Mouse (Mus musculus) gastrocnemius, adult 18-20 months (tissue): ENCODE results near the gene Adk. TPM values are rescaled to one million over a fixed set of nuclear protein-coding genes. Genes with fewer than 3 reads are reported as not detected.
"Not testable (repeated sequence)": the region's sequence is repeated elsewhere in the genome, so short reads cannot be mapped to it uniquely, and the experiment has no call there.

Source experiments
- DNase-seq: peaks from one replicate; pipeline ENCODE4 v3.0.0; 2021; ENCODE audit warnings: low spot score
- total RNA-seq, 2 experiments: library from RNA; stranded (reverse); gene quantifications; 2 replicates each; pipeline ENCODE4 v1.2.3; 2021

The Adk gene
- total RNA-seq, 2 experiments from 2014 or later: 106 to 111 TPM

GRCm38 (mm10) chr14:21062766-21063513 is 10.6 kb downstream of the Adk start:
- no peak for DNase-seq

GRCm38 (mm10) chr14:21064321-21064720 is 11.9 kb downstream of the Adk start:
- no peak for DNase-seq

GRCm38 (mm10) chr14:21065490-21066162 is 13.3 kb downstream of the Adk start:
- DNase-seq: no peak

GRCm38 (mm10) chr14:21069594-21069993 is 17.2 kb downstream of the Adk start:
- DNase-seq: no peak

DNA sequence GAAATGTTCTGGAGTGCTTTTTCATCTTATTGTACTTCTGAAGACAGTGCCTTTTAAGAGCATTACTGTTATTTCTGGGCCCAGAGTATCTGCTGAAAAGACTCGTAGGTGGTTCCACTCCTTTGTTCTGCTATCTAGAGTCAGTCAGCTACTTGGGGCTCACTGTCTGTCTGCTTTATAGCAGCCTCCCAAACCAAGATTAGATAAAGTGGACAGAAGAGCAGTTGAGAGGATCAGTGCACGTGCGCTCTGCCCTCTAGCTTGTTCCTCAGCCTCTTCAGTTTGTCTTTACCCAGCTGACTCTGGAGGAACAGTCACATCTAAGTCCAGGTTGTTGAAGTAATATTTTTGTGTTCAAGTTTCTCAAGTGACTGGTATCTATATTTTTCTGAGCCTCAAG is 21.6 kb downstream of the Adk start:
- DNase-seq: no peak

- no peak for DNase-seq
Observed at GRCm38 (mm10) chr14:21074398-21075320, 22.3 kb downstream of the Adk start.

DNA sequence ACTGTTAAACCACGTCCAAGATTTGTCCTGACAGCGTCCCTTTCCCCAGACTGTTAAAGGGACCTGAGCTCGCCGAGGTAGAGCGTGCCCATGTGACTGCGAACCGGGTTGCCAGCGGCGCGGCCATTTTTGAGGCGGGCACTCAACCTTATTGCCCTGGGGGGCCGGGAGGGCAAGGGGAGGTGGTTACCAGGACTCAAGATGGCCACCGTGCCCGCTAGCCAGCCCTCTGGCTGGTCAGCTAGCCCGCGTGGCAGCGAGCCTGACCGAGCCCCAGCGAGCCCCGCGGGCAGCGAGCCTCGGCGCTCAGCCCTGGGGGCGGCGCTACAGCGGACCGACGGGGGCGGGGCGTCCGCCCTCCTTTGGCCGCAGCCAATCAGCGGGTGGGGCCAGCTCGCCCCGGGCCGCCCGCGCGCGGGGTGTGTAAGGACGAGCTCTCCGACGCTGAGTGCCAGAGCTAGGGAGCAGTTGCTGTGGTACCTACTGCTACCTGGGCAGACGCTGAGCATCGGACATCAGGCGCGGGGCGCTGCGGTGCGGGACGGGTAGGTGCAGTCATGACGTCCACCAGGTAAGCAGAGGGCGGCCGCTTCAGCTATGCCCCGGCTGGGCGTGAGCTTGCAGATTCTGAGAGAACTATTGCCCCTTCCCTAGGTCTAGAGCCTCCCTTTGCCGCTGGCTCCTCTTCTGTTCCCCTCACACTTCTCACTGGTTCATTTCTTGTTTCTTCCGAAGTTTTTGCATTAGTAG is 23.6 kb downstream of the Adk start:
- peak; percentile 91 for DNase-seq

- DNase-seq: no peak
Observed at GRCm38 (mm10) chr14:21076501-21077194, 24.3 kb downstream of the Adk start.

GRCm38 (mm10) chr14:21077939-21078338 is 25.6 kb downstream of the Adk start:
- DNase-seq: no peak

- no peak for DNase-seq
Observed at GRCm38 (mm10) chr14:21078511-21078910, 26.1 kb downstream of the Adk start.

DNA sequence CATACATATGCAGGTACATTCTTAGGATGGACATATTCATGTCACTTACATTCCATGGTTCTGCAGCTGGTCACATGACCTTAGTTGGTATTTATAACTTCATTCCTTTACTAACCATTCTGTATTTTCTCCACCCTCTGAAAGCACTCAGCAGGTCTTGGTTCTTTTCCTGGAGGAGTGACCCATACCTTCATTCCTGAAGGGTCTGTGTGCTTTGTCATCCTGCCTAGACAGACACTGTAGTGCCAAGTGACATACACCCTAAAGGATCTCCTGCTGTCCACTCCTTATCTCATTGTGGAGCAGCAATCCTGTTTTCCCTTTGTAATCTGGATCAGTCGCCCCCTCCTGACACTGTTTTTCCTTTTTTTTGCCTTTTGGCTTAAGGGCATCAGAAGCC is 30.4 kb downstream of the Adk start:
- no peak for DNase-seq

GRCm38 (mm10) chr14:21085666-21086065 is 33.3 kb downstream of the Adk start:
- no peak for DNase-seq

GRCm38 (mm10) chr14:21086106-21086505 is 33.7 kb downstream of the Adk start:
- DNase-seq: no peak

DNA sequence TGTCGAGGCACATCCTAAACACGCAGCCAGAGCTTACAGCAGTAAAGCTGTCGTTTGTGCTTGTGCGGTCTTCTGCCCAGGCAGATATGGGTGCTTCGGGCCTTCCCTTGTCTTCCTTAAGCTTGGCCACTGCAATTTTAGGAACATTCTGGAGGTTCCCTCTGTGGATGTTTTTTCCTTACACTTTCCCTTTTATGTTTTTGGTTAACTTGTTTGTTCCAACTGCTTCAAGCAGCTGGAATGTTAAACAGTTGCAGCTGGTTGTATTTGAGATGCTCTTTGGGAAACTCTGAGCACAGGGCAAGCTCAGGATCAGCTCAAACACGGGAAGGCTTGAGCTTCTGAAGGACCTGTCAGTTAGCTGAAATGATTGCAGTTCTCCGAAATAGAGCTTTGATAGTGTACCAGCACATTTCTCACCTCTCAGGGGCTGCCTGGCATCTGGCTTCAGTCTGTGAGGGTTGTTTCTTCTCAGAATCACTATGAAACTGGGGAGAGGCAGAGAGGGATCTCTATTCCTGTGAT is 34.5 kb downstream of the Adk start:
- DNase-seq: no peak

- DNase-seq: no peak
Observed at GRCm38 (mm10) chr14:21087390-21088060, 35.2 kb downstream of the Adk start.

DNA sequence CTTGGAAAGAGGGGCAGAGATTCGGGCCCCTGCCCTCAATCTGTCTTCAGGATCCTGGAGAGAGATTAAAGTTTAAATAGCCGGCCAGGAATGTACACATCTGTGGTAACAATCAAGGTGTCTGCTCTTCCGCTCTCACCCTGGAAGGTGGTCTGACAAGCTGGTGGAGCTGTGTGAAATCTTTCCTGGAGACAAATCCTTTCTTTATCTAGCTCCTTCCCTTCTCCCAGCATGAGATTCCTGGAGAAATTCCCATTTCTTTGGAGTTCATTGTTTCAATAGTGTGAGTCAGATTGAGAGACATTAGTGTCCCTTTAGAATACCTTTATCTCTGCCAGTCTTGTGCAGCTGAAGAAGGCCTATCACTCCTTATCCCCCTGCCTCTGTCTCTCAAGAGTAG is 36.4 kb downstream of the Adk start:
- DNase-seq: no peak

- DNase-seq: no peak
Observed at GRCm38 (mm10) chr14:21090400-21090799, 38.0 kb downstream of the Adk start.

DNA sequence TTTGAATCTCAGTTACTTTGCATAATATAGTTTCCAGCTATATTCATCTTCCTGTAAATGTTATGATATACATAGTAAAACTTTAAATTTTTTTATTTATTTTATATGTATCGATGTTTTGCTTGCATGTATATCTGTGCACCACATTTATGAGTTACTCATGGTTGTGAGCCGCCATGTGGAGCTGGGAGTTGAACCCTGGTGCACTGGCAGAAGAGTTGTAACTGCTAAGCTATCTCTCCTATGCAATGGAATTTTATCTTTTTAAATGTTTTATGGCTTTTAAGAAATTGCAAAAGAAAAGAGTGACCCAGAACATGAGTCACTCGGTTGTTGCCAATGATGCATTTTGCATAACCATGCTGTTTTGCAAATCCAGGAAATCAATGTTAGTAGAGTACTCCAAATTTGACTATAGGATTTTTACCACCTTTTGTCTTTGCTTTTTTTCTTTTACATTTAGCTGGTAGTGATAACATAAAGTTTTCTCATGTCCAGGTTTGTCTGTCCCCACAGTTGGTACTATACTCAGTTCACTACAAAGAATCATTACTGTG is 38.6 kb downstream of the Adk start:
- DNase-seq: no peak

GRCm38 (mm10) chr14:21094161-21094560 is 41.8 kb downstream of the Adk start:
- DNase-seq: not testable (repeated sequence)

DNA sequence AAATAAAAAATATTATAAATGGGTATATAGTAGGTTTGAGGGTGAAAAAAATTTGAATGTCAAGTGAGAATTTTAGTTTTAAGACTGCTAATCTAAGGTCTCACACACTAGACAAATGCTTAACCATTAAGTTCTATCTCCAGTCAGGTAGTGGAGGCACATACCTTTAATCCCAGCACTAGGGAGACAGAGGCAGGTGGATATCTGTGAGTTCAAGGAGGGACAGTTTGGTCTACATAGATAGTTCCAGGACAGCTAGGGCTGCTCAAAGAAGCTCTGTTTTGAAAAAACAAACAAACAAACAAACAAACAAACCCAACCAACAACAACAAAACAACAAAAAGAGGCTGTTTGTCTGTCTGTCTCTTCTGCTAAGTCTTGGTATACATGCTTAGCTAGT is 43.9 kb downstream of the Adk start:
- no peak for DNase-seq
